Mouse (Mus musculus) CD4-positive helper T cell, adult 2 months (primary cell): ENCODE measurements at regions not wholly inside any gene's neighbourhood (a gene's known extent, or its start where the extent isn't known, plus 50 kb on each side); places are given as distances from the start of the nearest gene placed in this dataset.

Source experiments
- DNase-seq: peaks from one replicate; pipeline ENCODE4 v3.0.0-alpha.2; 2012; ENCODE audit warnings: low read depth, missing footprints, low spot score

GRCm38 (mm10) chr12:109951884-109952456 lies 326.9 kb upstream of the Dio3 start:
- no peak for DNase-seq

GRCm38 (mm10) chr12:109952933-109953332 lies 325.9 kb upstream of the Dio3 start:
- no peak for DNase-seq

- DNase-seq: no peak
These were observed 321.6 kb upstream of the Dio3 start for GRCm38 (mm10) chr12:109957305-109957704.

GRCm38 (mm10) chr12:109958357-109959085 lies 320.3 kb upstream of the Dio3 start:
- DNase-seq: no peak

DNA sequence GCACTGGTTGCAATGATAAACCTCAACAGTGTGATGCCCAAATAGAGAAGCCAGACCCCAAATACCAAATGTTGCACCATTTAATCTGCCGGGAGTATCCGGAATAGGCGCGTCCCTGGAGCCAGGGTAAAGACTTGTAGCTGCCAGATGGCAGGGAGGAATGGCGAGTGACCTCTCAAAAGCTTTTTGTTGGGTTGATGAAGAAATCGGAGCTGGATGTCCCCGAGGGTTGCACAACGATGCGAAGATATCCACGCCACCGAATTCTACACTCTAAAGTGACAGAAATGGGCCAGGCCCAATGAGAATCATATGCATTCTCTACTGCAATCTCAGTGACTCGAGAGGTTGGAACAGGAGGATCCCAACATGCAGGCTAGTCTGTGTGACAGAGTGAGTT lies 312.1 kb upstream of the Dio3 start:
- no peak for DNase-seq

- DNase-seq: no peak
These were observed 310.6 kb upstream of the Dio3 start for GRCm38 (mm10) chr12:109968303-109968702.

- no peak for DNase-seq
These were observed 307.4 kb upstream of the Dio3 start for GRCm38 (mm10) chr12:109971508-109971907.

GRCm38 (mm10) chr12:109972366-109973015 lies 306.4 kb upstream of the Dio3 start:
- DNase-seq: no peak

- DNase-seq: no peak
These were observed 305.3 kb upstream of the Dio3 start for GRCm38 (mm10) chr12:109973598-109973997.

GRCm38 (mm10) chr12:109975176-109975972 lies 303.5 kb upstream of the Dio3 start:
- no peak for DNase-seq

DNA sequence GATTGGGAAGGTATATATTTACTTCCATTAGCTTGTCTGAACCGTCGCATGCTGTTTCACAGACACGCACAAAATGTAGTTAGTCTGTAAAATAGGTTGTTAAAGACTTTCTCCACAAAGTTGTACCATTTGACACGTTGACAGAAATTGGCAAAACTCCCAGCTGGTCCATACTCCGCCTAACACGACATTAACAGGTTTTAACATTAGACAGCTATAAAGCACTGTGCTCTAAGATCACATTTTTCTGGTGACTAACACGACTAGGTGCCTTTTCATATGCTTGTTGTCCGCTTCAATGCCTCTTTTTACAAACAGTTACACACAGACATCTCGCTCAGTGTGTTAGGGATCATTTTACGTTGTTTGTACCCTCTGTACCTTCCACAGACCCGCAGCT lies 294.2 kb upstream of the Dio3 start:
- no peak for DNase-seq

DNA sequence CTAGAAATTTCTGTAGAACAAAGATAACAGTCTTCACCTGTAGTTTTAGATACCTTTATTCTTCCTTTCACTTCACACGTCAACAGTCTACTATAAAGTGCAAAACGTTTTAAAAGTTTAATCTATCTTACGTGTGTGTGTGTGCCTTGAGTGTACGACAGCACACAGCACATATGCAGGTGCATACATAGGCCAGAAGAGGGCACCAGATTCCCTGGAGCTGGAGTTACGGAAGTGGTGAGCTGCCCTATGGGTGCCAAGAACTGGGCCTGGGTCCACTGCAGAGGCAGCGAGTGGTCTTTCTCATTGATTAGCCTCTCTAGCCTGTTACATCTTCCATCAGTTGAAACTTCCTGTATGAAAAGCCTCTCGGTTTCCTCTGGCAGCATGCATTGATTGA lies 285.5 kb upstream of the Dio3 start:
- DNase-seq: no peak

DNA sequence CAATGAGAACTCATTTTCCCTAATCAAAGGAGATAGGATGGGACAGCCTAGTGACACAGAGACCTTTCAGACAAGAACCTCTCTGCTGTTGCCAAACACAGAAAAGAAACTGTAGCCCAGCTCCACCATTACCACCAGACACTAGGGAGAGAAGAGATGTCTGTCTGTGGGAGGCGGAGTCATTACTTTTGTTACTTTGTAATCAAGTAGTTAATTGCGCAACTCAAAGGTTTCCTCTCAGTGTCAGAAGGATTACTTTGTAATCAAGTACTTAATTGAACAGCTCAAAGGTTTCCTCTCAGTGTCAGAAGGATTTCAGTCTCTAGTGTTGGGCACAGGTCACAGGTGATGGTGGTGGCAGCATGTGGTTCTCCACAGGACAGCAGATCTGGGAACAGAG lies 276.2 kb upstream of the Dio3 start:
- no peak for DNase-seq

GRCm38 (mm10) chr12:110009136-110009535 lies 269.7 kb upstream of the Dio3 start:
- no peak for DNase-seq

DNA sequence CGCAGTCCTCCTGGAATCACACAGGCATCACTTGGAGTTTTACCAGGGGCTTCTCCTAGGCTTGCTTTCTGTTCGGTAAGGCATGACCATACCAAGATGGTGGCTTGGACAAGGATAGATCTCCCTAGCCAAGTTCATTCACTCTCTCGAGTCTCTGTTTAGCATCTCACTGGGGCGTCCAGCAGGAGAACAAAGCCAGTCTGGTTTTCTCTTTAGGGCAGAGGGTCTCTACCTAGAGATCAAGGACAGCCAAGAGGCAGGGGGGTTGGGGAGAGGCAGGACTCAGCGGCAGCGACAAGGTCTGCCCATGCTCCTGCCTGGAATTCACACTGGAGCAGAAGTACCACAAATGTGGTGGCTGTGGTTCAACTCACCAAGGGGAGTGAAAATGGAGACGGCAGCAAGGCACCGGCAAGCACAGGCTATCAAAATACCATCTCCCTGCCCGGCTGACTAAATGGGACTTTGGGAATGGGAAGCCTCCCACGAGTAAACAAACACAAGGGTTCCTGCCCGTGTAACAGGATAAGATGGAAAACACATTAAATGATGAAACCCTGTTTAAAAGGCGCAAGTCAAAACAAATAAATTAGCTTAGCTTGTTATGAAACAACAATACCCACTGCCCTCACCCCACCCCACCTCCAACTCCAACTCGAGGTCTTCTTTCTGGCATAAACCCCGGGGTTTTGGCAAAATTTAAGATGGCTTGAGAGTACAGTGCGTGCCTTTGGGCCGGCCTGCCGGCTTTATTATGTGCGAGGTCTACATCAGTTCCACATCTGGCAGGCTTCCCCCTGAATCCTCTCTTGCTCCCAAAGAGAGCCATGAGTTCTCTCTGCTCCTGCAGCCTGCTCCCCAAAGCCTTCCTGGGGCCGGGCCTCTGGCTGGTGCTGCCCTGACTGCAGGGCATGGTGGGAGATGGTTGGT lies 258.1 kb upstream of the Dio3 start:
- no peak for DNase-seq

DNA sequence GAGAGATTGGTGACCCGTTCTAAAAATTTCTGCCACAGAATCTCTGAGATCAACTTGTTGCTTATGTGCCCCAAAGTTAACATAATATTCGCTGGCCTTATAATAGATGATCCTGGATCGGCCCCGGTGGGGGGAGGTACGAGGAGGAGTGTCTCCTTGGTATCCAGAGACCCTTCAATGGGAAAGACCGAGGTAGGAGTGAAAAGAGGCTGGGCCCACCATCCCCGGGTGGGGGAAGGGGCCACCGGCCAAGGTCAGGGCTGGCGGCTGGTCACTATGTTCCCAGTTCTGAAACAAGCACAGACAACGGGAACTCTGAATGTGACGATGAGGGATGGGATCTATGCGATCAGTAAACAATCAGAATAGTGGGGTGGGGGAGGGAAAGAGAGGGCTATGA lies 257.2 kb upstream of the Dio3 start:
- DNase-seq: no peak

DNA sequence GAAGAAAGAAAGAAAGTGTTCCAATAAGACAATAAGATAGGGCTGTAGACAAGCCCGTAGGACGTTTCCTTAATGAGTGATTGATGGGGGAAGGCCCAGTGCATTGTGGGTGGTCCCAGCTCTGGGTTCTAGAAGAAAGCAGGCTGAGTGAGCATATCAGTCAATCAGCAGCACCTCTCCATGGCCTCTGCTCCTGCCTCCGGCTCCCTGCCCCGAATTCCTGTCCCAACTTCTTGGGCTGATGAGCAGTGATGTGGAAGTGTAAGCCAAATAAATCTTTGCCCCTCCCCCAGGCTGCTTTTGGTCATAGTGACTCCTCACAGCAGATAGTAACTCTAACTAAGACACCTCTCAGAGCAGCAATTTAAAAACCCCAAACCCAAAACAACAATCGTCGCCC lies 256.2 kb upstream of the Dio3 start:
- DNase-seq: no peak

DNA sequence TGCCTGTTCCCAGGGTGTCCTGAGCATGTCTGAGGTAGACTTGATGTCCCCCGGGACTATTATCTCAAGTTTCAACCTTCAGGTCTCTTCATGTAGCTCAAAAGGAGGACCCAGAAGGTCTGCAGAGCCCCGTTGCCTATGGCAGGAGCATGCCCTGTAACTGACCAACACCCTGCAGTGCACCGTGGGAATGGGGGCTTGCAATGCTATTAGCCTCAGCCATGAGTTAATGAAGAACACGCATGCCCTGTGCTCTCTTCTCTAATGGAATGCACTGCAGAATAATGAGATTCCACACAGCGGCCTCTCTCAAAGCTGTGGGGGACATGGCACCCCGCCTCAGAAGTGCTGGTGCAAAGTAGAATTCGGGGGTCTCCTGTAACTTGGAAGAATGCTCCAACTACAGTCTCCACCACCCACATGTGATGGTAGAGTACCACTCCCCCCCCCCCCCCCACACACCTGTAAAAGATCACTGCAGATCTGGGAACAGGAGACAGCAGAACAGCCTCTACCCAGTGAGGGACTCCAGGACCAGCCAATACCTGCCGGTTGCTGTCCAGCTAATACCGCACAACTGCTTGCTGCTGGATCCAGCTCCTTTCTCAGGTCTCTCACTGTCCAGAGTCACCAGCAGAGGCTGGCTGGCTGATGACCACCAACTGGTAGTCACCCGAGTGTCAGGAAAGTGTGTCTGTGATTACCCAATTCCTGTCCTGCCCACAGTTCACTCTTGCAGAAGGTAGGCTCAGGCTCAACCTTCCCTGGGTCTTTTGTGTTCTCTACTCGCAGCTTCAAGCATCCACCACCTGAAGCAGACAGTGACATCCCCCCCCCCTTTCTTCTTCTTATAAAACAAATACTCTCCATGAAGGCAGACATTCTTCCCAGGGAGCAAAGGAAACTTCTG lies 255.4 kb upstream of the Dio3 start:
- DNase-seq: no peak

DNA sequence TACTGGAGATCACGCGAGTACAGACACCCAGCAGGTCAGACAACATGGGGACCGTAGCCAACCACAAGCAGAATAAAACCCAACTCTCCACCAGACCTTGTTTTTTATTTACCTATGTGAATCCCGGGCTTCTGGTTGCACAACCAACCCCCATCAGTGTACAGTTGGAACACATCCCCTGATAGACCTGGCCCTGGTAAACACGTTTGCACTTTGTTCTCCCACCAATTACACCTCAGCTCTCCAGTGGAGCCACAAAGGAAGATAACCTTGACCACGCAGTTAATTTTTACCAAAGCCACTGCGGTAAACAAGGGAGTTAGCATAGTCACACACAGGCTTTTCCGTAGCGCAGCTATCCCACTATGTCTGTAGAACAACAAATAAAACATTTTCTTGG lies 254.6 kb upstream of the Dio3 start:
- DNase-seq: no peak

GRCm38 (mm10) chr12:110025171-110025570 lies 253.7 kb upstream of the Dio3 start:
- DNase-seq: no peak
